36 mouse cellular contexts compared by ENCODE assay signal in the genomic region with DNA sequence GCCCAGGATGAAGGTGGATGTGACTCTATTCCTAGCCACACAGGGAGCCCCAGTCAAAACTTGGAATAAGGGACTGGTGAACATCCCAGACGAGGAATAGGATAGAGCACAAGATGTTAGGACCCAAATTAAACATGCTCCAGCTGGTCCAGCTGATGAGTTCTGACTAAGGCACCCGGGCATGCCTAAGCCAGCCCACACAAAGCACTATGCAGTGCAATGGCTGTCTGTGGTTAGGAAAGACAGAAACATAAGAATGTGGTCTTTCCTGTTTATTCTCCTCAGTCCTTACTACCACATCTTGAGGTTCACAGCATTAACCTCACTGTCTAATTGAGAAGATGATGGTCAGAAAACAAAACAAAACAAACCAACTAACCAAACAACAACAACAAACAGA. TPM values are rescaled to one million over a fixed set of nuclear protein-coding genes. Genes with fewer than 3 reads are reported as not detected.
DNase-seq lines count a peak whose midpoint lies in the region; ATAC-seq lines count a peak whose summit lies in the region.
"Had no signal": no experiment of that assay in that cellular context is flagged by ENCODE, and none has a peak within 500 bp of the region (broad histone marks: within the 10 kb centered on the region; RNA-seq: fewer than 3 reads in every experiment).

No protein-coding gene starts in this region.

- H3K4me2 ChIP-seq in embryonic facial prominence, embryonic 14.5 days (ENCODE audit: low read depth, low read length) = no peak overlapping the region
- no peak overlapping the region for H3K4me2 ChIP-seq in stomach, embryonic 16.5 days (ENCODE audit: low read depth, low read length)
- no peak overlapping the region for H3K4me2 ChIP-seq in hindbrain, embryonic 13.5 days
- H3K4me2 ChIP-seq: forebrain, embryonic 13.5 days; heart, embryonic 13.5 days; hindbrain, embryonic 15.5 days; kidney, embryonic 15.5 days had no signal

- H3K36me3 ChIP-seq in embryonic facial prominence, embryonic 14.5 days (ENCODE audit: control insufficient read depth, insufficient read depth, low read length) = no peaks in the 10 kb centered on the region
- H3K36me3 ChIP-seq in stomach, embryonic 16.5 days (ENCODE audit: control insufficient read depth, insufficient read depth, low read length) = no peaks in the 10 kb centered on the region
- no peaks in the 10 kb centered on the region for H3K36me3 ChIP-seq in hindbrain, embryonic 13.5 days
- H3K36me3 ChIP-seq: heart, embryonic 13.5 days; hindbrain, embryonic 15.5 days; kidney, embryonic 15.5 days had no signal

- DNase-seq in frontal cortex, postnatal 25 days (ENCODE audit: low spot score in 2 of 2) = no peak
- peak; percentile 61 for DNase-seq in urinary bladder, postnatal 14 days (ENCODE audit: low spot score)
- DNase-seq in urinary bladder, postnatal 4 days (ENCODE audit: low spot score in 2 of 2) = no peak
- peak; percentile 68 for DNase-seq in embryonic facial prominence, embryonic 14.5 days (ENCODE audit: low spot score)
- no peak for DNase-seq in kidney, postnatal 36 days
- DNase-seq: adrenal gland, adult 2 months; adrenal gland, postnatal 36 days; cerebellum, adult 8-10 months; cerebellum, postnatal 25 days; gastrocnemius, adult 2 months; gastrocnemius, postnatal 36 days; heart, postnatal 10 days; kidney, adult 11 months; kidney, postnatal 25 days; layer of hippocampus, postnatal 36 days; left cerebral cortex, postnatal 4 days; liver; lung, adult 2 months; lung, postnatal 10 days; midbrain, embryonic 14.5 days; right cerebral cortex, postnatal 25 days; spleen, adult 18-20 months; thymus, postnatal 4 days had no signal

- no peak overlapping the region for H3K27ac ChIP-seq in embryonic facial prominence, embryonic 14.5 days (replicated peaks; ENCODE audit: low read depth, low read length)
- H3K27ac ChIP-seq in stomach, embryonic 16.5 days (ENCODE audit: low read length) = no peak overlapping the region
- H3K27ac ChIP-seq in hindbrain, embryonic 13.5 days = no peak overlapping the region
- H3K27ac ChIP-seq: forebrain, embryonic 13.5 days; gastrocnemius, adult 2 months; heart, embryonic 13.5 days; hindbrain, embryonic 15.5 days; kidney, embryonic 15.5 days; liver, embryonic 14.5 days; macrophage had no signal

- no peak overlapping the region for H3K9ac ChIP-seq in embryonic facial prominence, embryonic 14.5 days (ENCODE audit: low read depth, low read length)
- no peak overlapping the region for H3K9ac ChIP-seq in stomach, embryonic 16.5 days (ENCODE audit: low read length)
- no peak overlapping the region for H3K9ac ChIP-seq in hindbrain, embryonic 13.5 days
- H3K9ac ChIP-seq: forebrain, embryonic 13.5 days; heart, embryonic 13.5 days; hindbrain, embryonic 15.5 days; kidney, embryonic 15.5 days; liver, embryonic 14.5 days had no signal

- peak; percentile 68; the same call in 1 of the 2 replicates for ATAC-seq in frontal cortex, adult (ENCODE audit: low TSS enrichment)
- peak; percentile 71; the same call in 1 of the 2 replicates for ATAC-seq in embryonic facial prominence, embryonic 14.5 days (ENCODE audit: low read depth)
- peak; percentile 50; the same call in 1 of the 2 replicates for ATAC-seq in stomach, embryonic 16.5 days (ENCODE audit: insufficient read depth, low FRiP score)
- no peak for ATAC-seq in hindbrain, embryonic 13.5 days (ENCODE audit: low FRiP score)
- ATAC-seq: activated CD4-positive, CD25-positive, alpha-beta regulatory T cell, adult 4 months; CD4-positive, CD25-positive, alpha-beta regulatory T cell, adult 4 months; forebrain, embryonic 13.5 days; inflammation-experienced regulatory T-cells, adult 6 months had no signal

- H3K4me1 ChIP-seq in embryonic facial prominence, embryonic 14.5 days (ENCODE audit: control insufficient read depth, insufficient read depth, low read length) = no peaks in the 10 kb centered on the region
- no peaks in the 10 kb centered on the region for H3K4me1 ChIP-seq in stomach, embryonic 16.5 days (ENCODE audit: control insufficient read depth, insufficient read depth, low read length)
- no peaks in the 10 kb centered on the region for H3K4me1 ChIP-seq in hindbrain, embryonic 13.5 days (replicated peaks)
- H3K4me1 ChIP-seq: heart, embryonic 13.5 days; hindbrain, embryonic 15.5 days; kidney, embryonic 15.5 days had no signal

- no peaks in the 10 kb centered on the region for H3K27me3 ChIP-seq in embryonic facial prominence, embryonic 14.5 days (replicated peaks; ENCODE audit: control insufficient read depth, insufficient read depth, low read length)
- H3K27me3 ChIP-seq in stomach, embryonic 16.5 days (ENCODE audit: control insufficient read depth, insufficient read depth, low read length) = no peaks in the 10 kb centered on the region
- no peaks in the 10 kb centered on the region for H3K27me3 ChIP-seq in hindbrain, embryonic 13.5 days
- H3K27me3 ChIP-seq: heart, embryonic 13.5 days; hindbrain, embryonic 15.5 days; kidney, embryonic 15.5 days had no signal

- no peak overlapping the region for H3K4me3 ChIP-seq in embryonic facial prominence, embryonic 14.5 days (ENCODE audit: low read depth, low read length)
- no peak overlapping the region for H3K4me3 ChIP-seq in stomach, embryonic 16.5 days (replicated peaks; ENCODE audit: low read length)
- H3K4me3 ChIP-seq in hindbrain, embryonic 13.5 days = no peak overlapping the region
- H3K4me3 ChIP-seq: erythroblast, embryonic 14.5 days; forebrain, embryonic 13.5 days; gastrocnemius, adult 2 months; heart, embryonic 13.5 days; hindbrain, embryonic 15.5 days; kidney, embryonic 15.5 days had no signal

- no peaks in the 10 kb centered on the region for H3K9me3 ChIP-seq in embryonic facial prominence, embryonic 14.5 days (ENCODE audit: control insufficient read depth, low read length)
- H3K9me3 ChIP-seq in stomach, embryonic 16.5 days (replicated peaks; ENCODE audit: control insufficient read depth, low read length) = no peaks in the 10 kb centered on the region
- H3K9me3 ChIP-seq in hindbrain, embryonic 13.5 days = no peaks in the 10 kb centered on the region
- H3K9me3 ChIP-seq: forebrain, embryonic 13.5 days; heart, embryonic 13.5 days; hindbrain, embryonic 15.5 days; kidney, embryonic 15.5 days had no signal

- WGBS in embryonic facial prominence, embryonic 14.5 days = 52% methylated on average over 2 of the region's 2 CpGs
- 46% methylated on average over 2 of the region's 2 CpGs for WGBS in stomach, embryonic 16.5 days
- 72% methylated on average over 2 of the region's 2 CpGs for WGBS in hindbrain, embryonic 13.5 days

RNA-seq across cellular contexts. Expression of a gene that starts 35.7 kb away (rescaled TPM):
- polyA plus RNA-seq in embryonic facial prominence, embryonic 14.5 days (2014; fragmentation: Nextera tagmentation; extraction: Ambion mirVana) = 11.5 and 11.6 TPM in 2 replicates
- 21.8 and 26.4 TPM in 2 replicates for polyA plus RNA-seq in stomach, embryonic 16.5 days (2015; fragmentation: Nextera tagmentation; extraction: Ambion mirVana)
- 52.8 and 54.3 TPM in 2 replicates for polyA plus RNA-seq in hindbrain, embryonic 13.5 days (2015; fragmentation: Nextera tagmentation; extraction: Ambion mirVana)
- polyA plus RNA-seq: erythroblast, embryonic 14.5 days had no signal

Comparison
In these comparisons a context has a peak if more than half of its experiments do, and no peak if none do; other contexts are left out.
1. DNase-seq: peak in urinary bladder, postnatal 14 days (single experiment) and embryonic facial prominence, embryonic 14.5 days (single experiment); none in frontal cortex, postnatal 25 days (0 of 2), urinary bladder, postnatal 4 days (0 of 2) and kidney, postnatal 36 days (0 of 2).